Mouse (Mus musculus) cortical plate, adult 2 months (tissue): ENCODE data around the gene Gm3371.
"Not testable (repeated sequence)": the region's sequence is repeated elsewhere in the genome, so short reads cannot be mapped to it uniquely, and the experiment has no call there.

Source experiments
- CTCF ChIP-seq: fragments of 200-500 bp; IDR thresholded peaks from 2 replicates; pipeline ENCODE4 v1.5.1; 2011; ENCODE audit warnings: mild to moderate bottlenecking, control low read depth, low read length; ENCODE audit not compliant: insufficient read depth; ENCODE audit errors: extremely low read depth
- POLR2A ChIP-seq: fragments of 200-500 bp; IDR thresholded peaks from 2 replicates; pipeline ENCODE4 v1.6.1; 2011; ENCODE audit warnings: mild to moderate bottlenecking, low read length, control low read depth; ENCODE audit not compliant: insufficient read depth; ENCODE audit errors: extremely low read depth

- not testable (repeated sequence) for TF ChIP-seq POLR2A, CTCF
These were observed 45.4 kb downstream of the Gm3371 start, which contains the start of gene Gm8229 for GRCm38 (mm10) chr14:44365057-44365456.
